Mouse (Mus musculus) heart, embryonic 12.5 days (tissue): ENCODE results near the gene Asb1. TPM values are rescaled to one million over a fixed set of nuclear protein-coding genes. Genes with fewer than 3 reads are reported as not detected.
A peak's percentile ranks its signal among the peaks of the same experiment; 100 is the strongest.

ENCODE experiments used
- ATAC-seq: fragments of 200-750 bp; cut with Nextera tagmentation; 2 replicates; pipeline ENCODE4 v1.8.0; 2017; ENCODE audit warnings: moderate TSS enrichment, moderate library complexity; ENCODE audit not compliant: insufficient number of reproducible peaks, low FRiP score
- H3K27ac ChIP-seq: fragments of 300-500 bp; sonication (generic); 2 replicates; pipeline ENCODE4 v1.5.1; 2016; ENCODE audit warnings: mild to moderate bottlenecking, moderate library complexity; ENCODE audit not compliant: poor library complexity, severe bottlenecking
- H3K27me3 ChIP-seq: fragments of 300-500 bp; sonication (generic); replicated peaks from 2 replicates; pipeline ENCODE4 v1.6.1; 2016; ENCODE audit warnings: mild to moderate bottlenecking, moderate library complexity
- H3K36me3 ChIP-seq: fragments of 300-500 bp; sonication (generic); 2 replicates; pipeline ENCODE4 v1.6.1; 2016; ENCODE audit warnings: mild to moderate bottlenecking, moderate library complexity
- H3K4me1 ChIP-seq: fragments of 300-500 bp; sonication (generic); replicated peaks from 2 replicates; pipeline ENCODE4 v1.6.1; 2016; ENCODE audit warnings: mild to moderate bottlenecking
- H3K4me2 ChIP-seq: fragments of 300-500 bp; sonication (generic); 2 replicates; pipeline ENCODE4 v1.6.1; 2016; ENCODE audit warnings: mild to moderate bottlenecking, moderate library complexity
- H3K4me3 ChIP-seq: fragments of 300-500 bp; sonication (generic); 2 replicates; pipeline ENCODE4 v1.5.1; 2016; ENCODE audit warnings: mild to moderate bottlenecking
- H3K9ac ChIP-seq: fragments of 300-500 bp; sonication (generic); 2 replicates; pipeline ENCODE4 v1.6.1; 2016; ENCODE audit warnings: mild to moderate bottlenecking, moderate library complexity
- H3K9me3 ChIP-seq: fragments of 300-500 bp; sonication (generic); replicated peaks from 2 replicates; pipeline ENCODE4 v1.6.1; 2016; ENCODE audit warnings: mild to moderate bottlenecking, moderate library complexity
- WGBS: fragments of 180-500 bp; shearing (Covaris S2); methylation state at CpG from one replicate; pipeline ENCODE4 v1.1.7; 2016; 5-methylcytosine and 5-hydroxymethylcytosine counted together
- polyA plus RNA-seq: library from polyadenylated mRNA; unstranded; fragments of >200 nt; fragmentation: Nextera tagmentation; extraction: Ambion mirVana; gene quantifications from 2 replicates; pipeline ENCODE4 v1.2.1, GENCODE M21; 2016

The Asb1 gene
- polyA plus RNA-seq, 1 experiment from 2014 or later: 11.0 TPM

GRCm38 (mm10) chr1:91530166-91530565 lies 10.2 kb upstream of the Asb1 start:
- ATAC-seq: no peak
- Histone ChIP-seq H3K4me1 (peaks cover 13% of the 10 kb centered on the region; the same call in 1 of the 2 replicates), H3K9ac (no peak overlapping the region), H3K27ac (no peak overlapping the region), H3K9me3 (no peaks in the 10 kb centered on the region), H3K4me3 (no peak overlapping the region), H3K4me2 (no peak overlapping the region), H3K27me3 (no peaks in the 10 kb centered on the region), H3K36me3 (peaks cover 38% of the 10 kb centered on the region)
- 89% methylated on average over 9 of the region's 9 CpGs for WGBS

- no peaks in the 10 kb centered on the region for H3K9me3 ChIP-seq
- ATAC-seq: no peak
- H3K27me3 ChIP-seq: peaks cover 8% of the 10 kb centered on the region; the same call in 1 of the 2 replicates
- no peak overlapping the region for H3K9ac ChIP-seq
- no peak overlapping the region for H3K27ac ChIP-seq
- H3K36me3 ChIP-seq: peaks cover 21% of the 10 kb centered on the region
- H3K4me2 ChIP-seq: no peak overlapping the region
- no peak overlapping the region for H3K4me3 ChIP-seq
- H3K4me1 ChIP-seq: peaks cover 13% of the 10 kb centered on the region; the same call in 1 of the 2 replicates
- WGBS: 79% methylated on average over 4 of the region's 4 CpGs
These were observed 8.1 kb upstream of the Asb1 start for GRCm38 (mm10) chr1:91532243-91532642.

- no peak for ATAC-seq
- Histone ChIP-seq H3K4me1 (peaks cover 13% of the 10 kb centered on the region; the same call in 1 of the 2 replicates), H3K27ac (0 out of 2 replicates have a peak overlapping the region, but pooled peaks have one; percentile 18), H3K36me3 (peaks cover 15% of the 10 kb centered on the region), H3K4me2 (no peak overlapping the region), H3K27me3 (peaks cover 11% of the 10 kb centered on the region), H3K9ac (no peak overlapping the region), H3K4me3 (no peak overlapping the region), H3K9me3 (no peaks in the 10 kb centered on the region)
- WGBS: 79% methylated on average over 5 of the region's 5 CpGs
These were observed 7.5 kb upstream of the Asb1 start for GRCm38 (mm10) chr1:91532892-91533291.

- ATAC-seq: peak; percentile 93
- no peaks in the 10 kb centered on the region for H3K9me3 ChIP-seq
- no peak overlapping the region for H3K4me3 ChIP-seq
- H3K27me3 ChIP-seq: peaks cover 16% of the 10 kb centered on the region
- WGBS: 44% methylated on average over 2 of the region's 2 CpGs
- peak overlapping the region; percentile 15; the same call in 1 of the 2 replicates for H3K4me2 ChIP-seq
- peaks cover 13% of the 10 kb centered on the region; the same call in 1 of the 2 replicates for H3K4me1 ChIP-seq
- H3K36me3 ChIP-seq: peaks cover 10% of the 10 kb centered on the region; the same call in 1 of the 2 replicates
- 0 out of 2 replicates have a peak overlapping the region, but pooled peaks have one; percentile 18 for H3K27ac ChIP-seq
- 0 out of 2 replicates have a peak overlapping the region, but pooled peaks have one; percentile 2 for H3K9ac ChIP-seq
These were observed 6.9 kb upstream of the Asb1 start for GRCm38 (mm10) chr1:91533483-91533882.

GRCm38 (mm10) chr1:91533961-91534723 lies 6.2 kb upstream of the Asb1 start:
- Histone ChIP-seq H3K9me3 (no peaks in the 10 kb centered on the region), H3K36me3 (peaks cover 7% of the 10 kb centered on the region; the same call in 1 of the 2 replicates), H3K9ac (no peak overlapping the region), H3K4me2 (peak overlapping the region; percentile 15; the same call in 1 of the 2 replicates), H3K4me3 (no peak overlapping the region), H3K27me3 (peaks cover 21% of the 10 kb centered on the region), H3K27ac (no peak overlapping the region), H3K4me1 (peaks cover 17% of the 10 kb centered on the region; the same call in 1 of the 2 replicates)
- peak; percentile 38; the same call in 1 of the 2 replicates for ATAC-seq
- WGBS: 61% methylated on average over 19 of the region's 19 CpGs

GRCm38 (mm10) chr1:91537786-91538569 lies 2.4 kb upstream of the Asb1 start:
- Histone ChIP-seq H3K9me3 (no peaks in the 10 kb centered on the region), H3K4me3 (no peak overlapping the region), H3K4me2 (peak overlapping the region; percentile 25), H3K27me3 (peaks cover 26% of the 10 kb centered on the region), H3K9ac (no peak overlapping the region), H3K36me3 (no peaks in the 10 kb centered on the region), H3K4me1 (peaks cover 33% of the 10 kb centered on the region), H3K27ac (no peak overlapping the region)
- no peak for ATAC-seq
- WGBS: 27% methylated on average over 22 of the region's 22 CpGs

GRCm38 (mm10) chr1:91538570-91538929 lies 1.8 kb upstream of the Asb1 start:
- H3K27ac ChIP-seq: no peak overlapping the region
- no peak overlapping the region for H3K9ac ChIP-seq
- no peaks in the 10 kb centered on the region for H3K36me3 ChIP-seq
- no peaks in the 10 kb centered on the region for H3K9me3 ChIP-seq
- peaks cover 28% of the 10 kb centered on the region for H3K4me1 ChIP-seq
- H3K4me2 ChIP-seq: peak overlapping the region; percentile 25
- no peak for ATAC-seq
- WGBS: 57% methylated on average over 1 of the region's 1 CpGs
- peaks cover 26% of the 10 kb centered on the region for H3K27me3 ChIP-seq
- H3K4me3 ChIP-seq: no peak overlapping the region

- Histone ChIP-seq H3K36me3 (peaks cover 2% of the 10 kb centered on the region; the same call in 1 of the 2 replicates), H3K27ac (peak overlapping the region; percentile 50; the same call in 1 of the 2 replicates), H3K27me3 (peaks cover 26% of the 10 kb centered on the region), H3K9me3 (no peaks in the 10 kb centered on the region), H3K4me1 (peaks cover 28% of the 10 kb centered on the region), H3K9ac (peak overlapping the region; percentile 51; the same call in 1 of the 2 replicates), H3K4me3 (peak overlapping the region; percentile 76), H3K4me2 (peak overlapping the region; percentile 89)
- ATAC-seq: no peak
- 19% methylated on average over 6 of the region's 6 CpGs for WGBS
These were observed 1.1 kb upstream of the Asb1 start for GRCm38 (mm10) chr1:91539246-91539645.

GRCm38 (mm10) chr1:91539704-91540270 lies 557 bp upstream of the Asb1 start:
- WGBS: 2% methylated on average over 22 of the region's 22 CpGs
- peak overlapping the region; percentile 50 for H3K27ac ChIP-seq
- peaks cover 7% of the 10 kb centered on the region for H3K36me3 ChIP-seq
- no peaks in the 10 kb centered on the region for H3K9me3 ChIP-seq
- peak; percentile 26; the same call in 1 of the 2 replicates for ATAC-seq
- peak overlapping the region; percentile 51 for H3K9ac ChIP-seq
- H3K4me2 ChIP-seq: peak overlapping the region; percentile 89
- H3K4me3 ChIP-seq: peak overlapping the region; percentile 76
- peaks cover 26% of the 10 kb centered on the region for H3K27me3 ChIP-seq
- peaks cover 28% of the 10 kb centered on the region for H3K4me1 ChIP-seq

- Histone ChIP-seq H3K27ac (peak overlapping the region; percentile 50), H3K4me2 (peak overlapping the region; percentile 89), H3K9ac (peak overlapping the region; percentile 88), H3K4me1 (peaks cover 28% of the 10 kb centered on the region), H3K4me3 (peak overlapping the region; percentile 76), H3K9me3 (no peaks in the 10 kb centered on the region), H3K27me3 (peaks cover 23% of the 10 kb centered on the region), H3K36me3 (peaks cover 19% of the 10 kb centered on the region)
- WGBS: 14% methylated on average over 15 of the region's 15 CpGs
- ATAC-seq: peak; percentile 0; the same call in 1 of the 2 replicates
These were observed 773 bp downstream of the Asb1 start for GRCm38 (mm10) chr1:91541042-91541592.
